Mouse (Mus musculus): ENCODE results near the gene Gm18596.

DNA sequence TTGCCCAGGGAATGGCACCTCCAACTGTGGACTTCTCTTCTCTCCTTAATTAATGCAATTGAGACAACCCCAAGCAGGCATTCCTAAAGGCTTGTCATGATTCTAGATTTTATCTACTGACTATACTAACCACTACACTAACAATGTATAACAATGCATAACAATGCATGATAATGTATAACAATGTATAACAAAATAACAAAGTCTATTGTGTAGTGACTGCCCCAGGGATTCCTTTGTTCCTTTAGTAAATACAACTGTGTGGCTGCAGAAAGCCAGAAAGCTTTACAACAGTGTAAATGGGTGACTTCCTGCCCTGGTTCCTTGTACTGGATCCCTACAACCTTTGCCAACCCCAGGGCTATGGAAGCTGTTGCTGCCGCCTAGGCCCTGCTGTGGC, 6.5 kb downstream of the Gm18596 start:
- no peak for TF ChIP-seq POLR2A (IDR thresholded peaks at IDR 0.05; ENCODE audit: borderline replicate concordance, insufficient read depth, low read length)
- no peak for TF ChIP-seq CTCF (IDR thresholded peaks at IDR 0.05; ENCODE audit: borderline replicate concordance, insufficient read depth, low read depth, low read length)
